Mouse (Mus musculus) left cerebral cortex, postnatal 4 days (tissue): ENCODE measurements around the gene P4ha2. TPM values are rescaled to one million over a fixed set of nuclear protein-coding genes. Genes with fewer than 3 reads are reported as not detected.
A peak's percentile ranks its signal among the peaks of the same experiment; 100 is the strongest.

Experiments used
- DNase-seq: peaks from one replicate; pipeline ENCODE4 v3.0.0-alpha.2; 2022
- intact Hi-C: fragments of 180-260 bp; cut with DNase I; formaldehyde crosslinking; loops from one replicate; pipeline ENCODE4 v1.15.1; 2025
- total RNA-seq, 2 experiments: library from RNA; stranded (reverse); gene quantifications; 2 replicates each; pipeline ENCODE4 v1.2.3; 2021

The P4ha2 gene
- total RNA-seq, 2 experiments from 2014 or later = 14.4 to 15.7 TPM

- intact Hi-C loops = no loop called here
- DNase-seq = no peak
Measured at GRCm38 (mm10) chr11:54102706-54103449, 3.0 kb downstream of the P4ha2 start.

GRCm38 (mm10) chr11:54105011-54105410, 5.1 kb downstream of the P4ha2 start:
- no peak for DNase-seq
- intact Hi-C loops = no loop called here

- DNase-seq = no peak
- intact Hi-C loops = no loop called here
Measured at GRCm38 (mm10) chr11:54106676-54107075, 6.8 kb downstream of the P4ha2 start.

- intact Hi-C loops = no loop called here
- peak; percentile 84 for DNase-seq
Measured at GRCm38 (mm10) chr11:54107239-54107638, 7.3 kb downstream of the P4ha2 start.

- intact Hi-C loops = no loop called here
- no peak for DNase-seq
Measured at GRCm38 (mm10) chr11:54108131-54108530, 8.2 kb downstream of the P4ha2 start.

- DNase-seq = no peak
- intact Hi-C loops = no loop called here
Measured at GRCm38 (mm10) chr11:54108894-54109293, 9.0 kb downstream of the P4ha2 start.

GRCm38 (mm10) chr11:54111291-54111690, 11.4 kb downstream of the P4ha2 start:
- intact Hi-C loops = no loop called here
- no peak for DNase-seq

GRCm38 (mm10) chr11:54111976-54112741, 12.3 kb downstream of the P4ha2 start:
- intact Hi-C loops = no loop called here
- DNase-seq = peak; percentile 92

- intact Hi-C loops = no loop called here
- peak; percentile 91 for DNase-seq
Measured at GRCm38 (mm10) chr11:54112920-54113319, 13.0 kb downstream of the P4ha2 start.

- DNase-seq = no peak
- intact Hi-C loops = no loop called here
Measured at GRCm38 (mm10) chr11:54113352-54113751, 13.5 kb downstream of the P4ha2 start.

GRCm38 (mm10) chr11:54114746-54115145, 14.9 kb downstream of the P4ha2 start:
- intact Hi-C loops = no loop called here
- DNase-seq = no peak

- intact Hi-C loops = no loop called here
- no peak for DNase-seq
Measured at GRCm38 (mm10) chr11:54115301-54115700, 15.4 kb downstream of the P4ha2 start.

GRCm38 (mm10) chr11:54115911-54116310, 16.0 kb downstream of the P4ha2 start:
- DNase-seq = no peak
- intact Hi-C loops = no loop called here

GRCm38 (mm10) chr11:54116406-54116805, 16.5 kb downstream of the P4ha2 start:
- intact Hi-C loops = no loop called here
- peak; percentile 54 for DNase-seq

GRCm38 (mm10) chr11:54117096-54117495, 17.2 kb downstream of the P4ha2 start:
- DNase-seq = no peak
- intact Hi-C loops = no loop called here

GRCm38 (mm10) chr11:54119126-54119525, 19.2 kb downstream of the P4ha2 start:
- intact Hi-C loops = no loop called here
- DNase-seq = no peak

GRCm38 (mm10) chr11:54119740-54120360, 20.0 kb downstream of the P4ha2 start:
- no peak for DNase-seq
- intact Hi-C loops = loop anchor here (10.0 kb wide), 1 partner anchor 135 kb away; no protein-coding TSS in a partner anchor

- intact Hi-C loops = loop anchor here (10.0 kb wide), 1 partner anchor 132 kb away; no protein-coding TSS in a partner anchor
- DNase-seq = peak; percentile 82
Measured at GRCm38 (mm10) chr11:54122416-54123264, 22.7 kb downstream of the P4ha2 start.

- intact Hi-C loops = loop anchor here (10.0 kb wide), 1 partner anchor 129 kb away; no protein-coding TSS in a partner anchor
- DNase-seq = no peak
Measured at GRCm38 (mm10) chr11:54125982-54126648, 26.2 kb downstream of the P4ha2 start.
